Mouse (Mus musculus) stomach, embryonic 15.5 days (tissue): ENCODE results near the gene Zfp398. TPM values are rescaled to one million over a fixed set of nuclear protein-coding genes. Genes with fewer than 3 reads are reported as not detected.

Experiments used
- ATAC-seq: fragments of 200-750 bp; cut with Nextera tagmentation; 2 replicates; pipeline ENCODE4 v1.8.0; 2017; ENCODE audit warnings: low read depth, moderate number of reproducible peaks, moderate TSS enrichment; ENCODE audit not compliant: insufficient read depth, low FRiP score
- H3K27ac ChIP-seq: fragments of 300-500 bp; sonication (generic); 2 replicates; pipeline ENCODE4 v1.5.1; 2015; ENCODE audit warnings: mild to moderate bottlenecking, inconsistent platforms
- H3K27me3 ChIP-seq: fragments of 300-500 bp; sonication (generic); replicated peaks from 2 replicates; pipeline ENCODE4 v1.6.1; 2015; ENCODE audit warnings: inconsistent platforms
- H3K36me3 ChIP-seq: fragments of 300-500 bp; sonication (generic); 2 replicates; pipeline ENCODE4 v1.6.1; 2015; ENCODE audit warnings: inconsistent platforms
- H3K4me1 ChIP-seq: fragments of 300-500 bp; sonication (generic); 2 replicates; pipeline ENCODE4 v1.6.1; 2015; ENCODE audit warnings: inconsistent platforms
- H3K4me2 ChIP-seq: fragments of 300-500 bp; sonication (generic); 2 replicates; pipeline ENCODE4 v1.6.1; 2015; ENCODE audit warnings: mild to moderate bottlenecking, inconsistent platforms
- H3K4me3 ChIP-seq: fragments of 300-500 bp; sonication (generic); replicated peaks from 2 replicates; pipeline ENCODE4 v1.5.1; 2015; ENCODE audit warnings: inconsistent platforms
- H3K9ac ChIP-seq: fragments of 300-500 bp; sonication (generic); 2 replicates; pipeline ENCODE4 v1.6.1; 2015; ENCODE audit warnings: inconsistent platforms
- H3K9me3 ChIP-seq: fragments of 300-500 bp; sonication (generic); 2 replicates; pipeline ENCODE4 v1.6.1; 2016; ENCODE audit warnings: inconsistent platforms
- WGBS: fragments of 180-500 bp; shearing (Covaris S2); methylation state at CpG from one replicate; pipeline ENCODE4 v1.1.7; 2015; 5-methylcytosine and 5-hydroxymethylcytosine counted together
- polyA plus RNA-seq: library from polyadenylated mRNA; unstranded; fragments of >200 nt; fragmentation: Nextera tagmentation; extraction: Ambion mirVana; gene quantifications from 2 replicates; pipeline ENCODE4 v1.2.1, GENCODE M21; 2015

Zfp398 gene
- 9.0 and 9.2 TPM in 2 replicates for polyA plus RNA-seq

- WGBS, result under 1% methylated on average over 52 of the region's 52 CpGs
Observed at GRCm38 (mm10) chr6:47835482-47835983, at the start of gene Zfp398. Zfp398 (plus strand) TSS chr6:47835661.

GRCm38 (mm10) chr6:47787941-47788736 lies 47.3 kb upstream of the Zfp398 start:
- 1% methylated on average over 18 of the region's 18 CpGs for WGBS
- Histone ChIP-seq H3K4me1 (0 out of 2 replicates have a peak, but pooled peaks cover 3% of the 10 kb centered on the region), H3K9ac (peak overlapping the region; percentile 48), H3K36me3 (no peaks in the 10 kb centered on the region), H3K27ac (peak overlapping the region; percentile 95), H3K27me3 (no peaks in the 10 kb centered on the region), H3K9me3 (no peaks in the 10 kb centered on the region), H3K4me2 (peak overlapping the region; percentile 66), H3K4me3 (peak overlapping the region; percentile 52)
- peak; percentile 92 for ATAC-seq

More at GRCm38 (mm10) chr6:47835482-47835983, at the start of gene Zfp398:
- Histone ChIP-seq H3K9me3 (no peaks in the 10 kb centered on the region), H3K36me3 (no peaks in the 10 kb centered on the region), H3K4me3 (peak within 1 kb of the TSS; percentile 69), H3K4me2 (peak within 1 kb of the TSS; percentile 58), H3K27ac (peak within 1 kb of the TSS; percentile 96), H3K4me1 (peaks cover 10% of the 10 kb centered on the region), H3K9ac (peak within 1 kb of the TSS; percentile 81), H3K27me3 (no peaks in the 10 kb centered on the region)
- ATAC-seq, result peak; percentile 94

GRCm38 (mm10) chr6:47788821-47789220 lies 46.6 kb upstream of the Zfp398 start:
- 0 out of 2 replicates have a peak, but pooled peaks cover 7% of the 10 kb centered on the region for H3K4me1 ChIP-seq
- H3K4me3 ChIP-seq, result peak overlapping the region; percentile 52
- H3K9me3 ChIP-seq, result no peaks in the 10 kb centered on the region
- no peak overlapping the region for H3K9ac ChIP-seq
- 9% methylated on average over 3 of the region's 3 CpGs for WGBS
- H3K27ac ChIP-seq, result peak overlapping the region; percentile 95
- peak overlapping the region; percentile 66 for H3K4me2 ChIP-seq
- no peak for ATAC-seq
- no peaks in the 10 kb centered on the region for H3K36me3 ChIP-seq
- H3K27me3 ChIP-seq, result no peaks in the 10 kb centered on the region

GRCm38 (mm10) chr6:47790745-47791144 lies 44.7 kb upstream of the Zfp398 start:
- H3K27ac ChIP-seq, result no peak overlapping the region
- H3K4me3 ChIP-seq, result no peak overlapping the region
- no peaks in the 10 kb centered on the region for H3K27me3 ChIP-seq
- no peak overlapping the region for H3K4me2 ChIP-seq
- H3K9ac ChIP-seq, result no peak overlapping the region
- H3K9me3 ChIP-seq, result no peaks in the 10 kb centered on the region
- WGBS, result 46% methylated on average over 2 of the region's 2 CpGs
- 0 out of 2 replicates have a peak, but pooled peaks cover 7% of the 10 kb centered on the region for H3K4me1 ChIP-seq
- H3K36me3 ChIP-seq, result peaks cover 8% of the 10 kb centered on the region; the same call in 1 of the 2 replicates
- no peak for ATAC-seq

GRCm38 (mm10) chr6:47792533-47792932 lies 42.9 kb upstream of the Zfp398 start:
- no peak overlapping the region for H3K4me2 ChIP-seq

GRCm38 (mm10) chr6:47793284-47793683 lies 42.2 kb upstream of the Zfp398 start:
- Histone ChIP-seq H3K27ac (peak overlapping the region; percentile 59), H3K9me3 (no peaks in the 10 kb centered on the region), H3K4me1 (0 out of 2 replicates have a peak, but pooled peaks cover 7% of the 10 kb centered on the region), H3K4me3 (no peak overlapping the region), H3K9ac (no peak overlapping the region), H3K4me2 (no peak overlapping the region), H3K36me3 (peaks cover 27% of the 10 kb centered on the region), H3K27me3 (no peaks in the 10 kb centered on the region)
- no peak for ATAC-seq
- 34% methylated on average over 5 of the region's 5 CpGs for WGBS

More at GRCm38 (mm10) chr6:47792533-47792932, 42.9 kb upstream of the Zfp398 start:
- Histone ChIP-seq H3K4me3 (no peak overlapping the region), H3K36me3 (peaks cover 22% of the 10 kb centered on the region), H3K4me1 (0 out of 2 replicates have a peak, but pooled peaks cover 7% of the 10 kb centered on the region), H3K27ac (no peak overlapping the region), H3K9ac (no peak overlapping the region), H3K9me3 (no peaks in the 10 kb centered on the region), H3K27me3 (no peaks in the 10 kb centered on the region)
- ATAC-seq, result no peak
- WGBS, result 84% methylated on average over 2 of the region's 2 CpGs

GRCm38 (mm10) chr6:47794106-47794830 lies 41.2 kb upstream of the Zfp398 start:
- Histone ChIP-seq H3K9ac (no peak overlapping the region), H3K36me3 (peaks cover 36% of the 10 kb centered on the region), H3K27me3 (no peaks in the 10 kb centered on the region), H3K27ac (no peak overlapping the region), H3K4me3 (no peak overlapping the region), H3K4me2 (no peak overlapping the region), H3K9me3 (no peaks in the 10 kb centered on the region), H3K4me1 (0 out of 2 replicates have a peak, but pooled peaks cover 7% of the 10 kb centered on the region)
- WGBS, result 65% methylated on average over 10 of the region's 10 CpGs
- no peak for ATAC-seq

GRCm38 (mm10) chr6:47799079-47799478 lies 36.4 kb upstream of the Zfp398 start:
- Histone ChIP-seq H3K4me2 (no peak overlapping the region), H3K9me3 (no peaks in the 10 kb centered on the region), H3K4me1 (no peaks in the 10 kb centered on the region), H3K27me3 (no peaks in the 10 kb centered on the region), H3K9ac (no peak overlapping the region), H3K36me3 (peaks cover 67% of the 10 kb centered on the region), H3K4me3 (no peak overlapping the region), H3K27ac (no peak overlapping the region)
- WGBS, result 50% methylated on average over 6 of the region's 6 CpGs
- ATAC-seq, result no peak

GRCm38 (mm10) chr6:47805520-47805919 lies 29.9 kb upstream of the Zfp398 start:
- no peak overlapping the region for H3K4me3 ChIP-seq
- peaks cover 7% of the 10 kb centered on the region for H3K4me1 ChIP-seq
- H3K27me3 ChIP-seq, result no peaks in the 10 kb centered on the region
- H3K36me3 ChIP-seq, result peaks cover 55% of the 10 kb centered on the region
- no peak overlapping the region for H3K9ac ChIP-seq
- H3K9me3 ChIP-seq, result no peaks in the 10 kb centered on the region
- no peak overlapping the region for H3K27ac ChIP-seq
- ATAC-seq, result no peak
- H3K4me2 ChIP-seq, result no peak overlapping the region
- 71% methylated on average over 2 of the region's 2 CpGs for WGBS

- Histone ChIP-seq H3K27me3 (no peaks in the 10 kb centered on the region), H3K4me3 (no peak overlapping the region), H3K9ac (no peak overlapping the region), H3K4me2 (no peak overlapping the region), H3K27ac (no peak overlapping the region), H3K36me3 (peaks cover 45% of the 10 kb centered on the region), H3K9me3 (no peaks in the 10 kb centered on the region), H3K4me1 (peaks cover 20% of the 10 kb centered on the region)
- ATAC-seq, result no peak
- WGBS, result 78% methylated on average over 2 of the region's 2 CpGs
Observed at GRCm38 (mm10) chr6:47807419-47807818, 28.0 kb upstream of the Zfp398 start.

GRCm38 (mm10) chr6:47808545-47808944 lies 26.9 kb upstream of the Zfp398 start:
- H3K27me3 ChIP-seq, result no peaks in the 10 kb centered on the region
- H3K9ac ChIP-seq, result no peak overlapping the region
- no peak overlapping the region for H3K4me2 ChIP-seq
- 80% methylated on average over 5 of the region's 5 CpGs for WGBS
- H3K4me1 ChIP-seq, result peaks cover 20% of the 10 kb centered on the region
- H3K27ac ChIP-seq, result no peak overlapping the region
- ATAC-seq, result no peak
- peaks cover 33% of the 10 kb centered on the region for H3K36me3 ChIP-seq
- no peaks in the 10 kb centered on the region for H3K9me3 ChIP-seq
- H3K4me3 ChIP-seq, result no peak overlapping the region
